Mouse (Mus musculus): Measurements from ENCODE around the gene Pard3b.

DNA sequence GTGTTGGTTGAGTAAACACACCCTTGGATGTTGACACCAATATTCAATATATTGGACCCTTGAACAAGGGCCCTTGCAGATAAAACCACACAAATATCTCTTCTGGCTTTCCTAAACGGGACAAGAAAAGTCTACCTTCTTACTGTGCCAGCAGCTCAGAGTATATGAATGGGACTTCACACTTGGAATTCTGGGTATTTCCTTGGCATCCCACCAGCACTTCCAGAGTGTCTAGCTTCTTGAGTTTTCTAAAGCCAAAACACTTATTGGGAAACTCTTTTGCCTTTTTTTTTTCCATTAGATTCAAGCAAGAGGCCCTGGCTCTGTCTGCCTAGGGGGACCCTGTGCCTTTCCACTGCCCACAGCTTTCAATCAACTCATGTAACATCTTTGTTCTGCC lies 991.3 kb downstream of the Pard3b start:
- no peak for TF ChIP-seq CTCF (IDR thresholded peaks at IDR 0.05; ENCODE audit: insufficient read depth, low read length)
- TF ChIP-seq POLR2A (IDR thresholded peaks at IDR 0.05; ENCODE audit: borderline replicate concordance, extremely low read depth, low read depth, low read length): no peak
